Mouse (Mus musculus): ENCODE measurements around the gene Ggn.

DNA sequence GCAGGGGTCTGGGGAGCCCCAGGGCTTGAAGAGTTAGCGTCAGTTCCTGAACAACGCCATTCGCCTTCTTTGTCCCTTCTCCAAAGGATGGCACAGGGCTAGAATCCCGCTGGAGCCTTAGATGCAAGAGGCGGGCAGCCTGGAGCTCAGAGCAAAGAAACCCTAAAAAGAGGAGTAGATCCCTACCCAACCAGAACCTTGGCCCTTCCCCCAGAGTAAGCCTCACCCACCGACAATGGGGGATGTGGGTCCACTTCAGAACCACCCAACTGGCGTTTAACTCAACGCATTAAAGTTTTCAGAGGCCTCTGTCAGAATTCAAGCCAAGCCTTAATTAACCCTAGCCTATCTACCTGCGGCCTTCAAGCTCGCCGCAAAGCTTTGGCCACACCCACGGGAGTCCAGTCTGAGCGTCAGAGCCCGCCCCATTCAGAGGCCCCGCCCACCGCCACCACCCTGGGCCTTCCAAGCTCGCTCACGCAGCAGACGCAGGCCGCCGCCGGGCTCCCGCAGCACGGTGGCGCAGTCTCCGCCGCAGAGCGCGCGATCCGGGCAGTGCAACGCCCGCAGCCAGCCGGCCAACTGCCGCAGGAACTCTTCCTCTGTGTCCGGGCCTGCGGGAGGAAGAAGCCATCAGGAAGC, 14.7 kb upstream of the Ggn start:
- TF ChIP-seq ZC3H11A (IDR thresholded peaks at IDR 0.05; ENCODE audit: borderline replicate concordance, low read depth, low read length) (no peak), CHD2 (IDR thresholded peaks at IDR 0.05; ENCODE audit: low read depth, low read length) (no peak)

All from ES-E14 (cell line).